Mouse (Mus musculus) G1E (cell line): Measurements from ENCODE around the gene Mmgt2. TPM values are rescaled to one million over a fixed set of nuclear protein-coding genes. Genes with fewer than 3 reads are reported as not detected.

ENCODE experiments used
- ATAC-seq: 2 replicates; pipeline ENCODE4 v1.8.0; 2016; ENCODE audit warnings: mild to moderate bottlenecking; ENCODE audit not compliant: insufficient number of reproducible peaks, poor library complexity, low FRiP score, severe bottlenecking; ENCODE audit errors: extremely low read depth
- DNase-seq: peaks from one replicate; pipeline ENCODE4 v3.0.0; 2012; ENCODE audit warnings: low spot score
- H3K27me3 ChIP-seq: 2 replicates; pipeline ENCODE4 v1.6.1; 2012; ENCODE audit warnings: mild to moderate bottlenecking, low read length, inconsistent platforms; ENCODE audit not compliant: insufficient read depth
- H3K36me3 ChIP-seq: replicated peaks from 2 replicates; pipeline ENCODE3; 2012; ENCODE audit warnings: mild to moderate bottlenecking, inconsistent platforms
- H3K4me1 ChIP-seq: 2 replicates; pipeline ENCODE4 v1.6.1; 2012; ENCODE audit warnings: low read depth, low read length, inconsistent platforms, mixed read lengths; ENCODE audit not compliant: insufficient read depth
- H3K4me3 ChIP-seq: 2 replicates; pipeline ENCODE4 v1.5.1; 2012; ENCODE audit warnings: low read depth, mild to moderate bottlenecking, inconsistent platforms, low read length, moderate library complexity, mixed read lengths
- H3K9me3 ChIP-seq: replicated peaks from 2 replicates; pipeline ENCODE4 v1.6.1; 2012; ENCODE audit warnings: inconsistent platforms
- CTCF ChIP-seq: IDR thresholded peaks from 2 replicates; pipeline ENCODE4 v1.5.1; 2012; ENCODE audit warnings: low read depth, low read length, inconsistent platforms, mixed read lengths
- GATA1 ChIP-seq: IDR thresholded peaks from 2 replicates; pipeline ENCODE4 v1.6.1; 2012; ENCODE audit warnings: borderline replicate concordance, low read length, inconsistent platforms, mixed read lengths
- GATA2 ChIP-seq: IDR thresholded peaks from 2 replicates; pipeline ENCODE4 v1.6.1; 2012; ENCODE audit warnings: low read depth, low read length, inconsistent platforms, borderline replicate concordance
- POLR2AphosphoS5 ChIP-seq: IDR thresholded peaks from 2 replicates; pipeline ENCODE4 v1.6.1; 2012; ENCODE audit warnings: low read depth, low read length, inconsistent platforms; ENCODE audit not compliant: insufficient replicate concordance
- TAL1 ChIP-seq: conservative IDR thresholded peaks from 2 replicates; pipeline ENCODE4 v1.6.1; 2012; ENCODE audit warnings: low read depth, low read length, inconsistent platforms, mixed read lengths
- polyA plus RNA-seq: library from polyadenylated mRNA; stranded (reverse); fragments of >175 nt; gene quantifications from 2 replicates; pipeline ENCODE4 v1.2.3, GENCODE M21; 2012
- total RNA-seq, 2 experiments: library from RNA; stranded (forward) in 1 of 2; stranded (reverse) in 1 of 2; fragments of 200-1000 nt in 1 of 2; fragments of >200 nt in 1 of 2; fragmentation: Nextera tagmentation in 1 of 2; gene quantifications; 2 replicates each; pipeline ENCODE4 v1.2.3; 2014 to 2017

Gene Mmgt2
- total and polyA plus RNA-seq, 3 experiments = 7.9 to 24.3 (median 8.2) TPM

- ATAC-seq = no peak
- Histone ChIP-seq H3K27me3 (no peaks in the 10 kb centered on the region), H3K4me3 (peak overlapping the region; percentile 90), H3K36me3 (peaks cover 84% of the 10 kb centered on the region), H3K9me3 (no peaks in the 10 kb centered on the region), H3K4me1 (peaks cover 54% of the 10 kb centered on the region)
- DNase-seq = no peak
- no peak for TF ChIP-seq TAL1
- TF ChIP-seq POLR2AphosphoS5 = 0 out of 2 replicates have a peak, but pooled peaks have one; percentile 74
Measured at GRCm38 (mm10) chr11:62604886-62605618, 43.4 kb upstream of the Mmgt2 start.

- ATAC-seq = no peak
- H3K27me3 ChIP-seq = no peaks in the 10 kb centered on the region
- H3K4me3 ChIP-seq = peak overlapping the region; percentile 90; the same call in 1 of the 2 replicates
- peaks cover 78% of the 10 kb centered on the region for H3K36me3 ChIP-seq
- H3K9me3 ChIP-seq = no peaks in the 10 kb centered on the region
- peaks cover 54% of the 10 kb centered on the region for H3K4me1 ChIP-seq
- no peak for DNase-seq
- TF ChIP-seq POLR2AphosphoS5 = no peak
- no peak for TF ChIP-seq TAL1
- no peak for TF ChIP-seq CTCF
- TF ChIP-seq GATA2 = no peak
- no peak for TF ChIP-seq GATA1
Measured at GRCm38 (mm10) chr11:62605619-62606298, 42.7 kb upstream of the Mmgt2 start.

- no peak for DNase-seq
- TF ChIP-seq POLR2AphosphoS5 (peak; percentile 62), GATA1 (no peak)
- no peak for ATAC-seq
- H3K9me3 ChIP-seq = no peaks in the 10 kb centered on the region
- no peaks in the 10 kb centered on the region for H3K27me3 ChIP-seq
- H3K4me3 ChIP-seq = peak overlapping the region; percentile 21; the same call in 1 of the 2 replicates
- peaks cover 70% of the 10 kb centered on the region for H3K36me3 ChIP-seq
- H3K4me1 ChIP-seq = peaks cover 48% of the 10 kb centered on the region
Measured at GRCm38 (mm10) chr11:62606299-62607169, 41.9 kb upstream of the Mmgt2 start.

GRCm38 (mm10) chr11:62607170-62607951 is 41.1 kb upstream of the Mmgt2 start:
- Histone ChIP-seq H3K36me3 (peaks cover 67% of the 10 kb centered on the region), H3K27me3 (peaks cover 4% of the 10 kb centered on the region; the same call in 1 of the 2 replicates), H3K4me1 (peaks cover 41% of the 10 kb centered on the region), H3K9me3 (no peaks in the 10 kb centered on the region), H3K4me3 (no peak overlapping the region; the same call in 1 of the 2 replicates)
- no peak for DNase-seq
- ATAC-seq = no peak
- TF ChIP-seq GATA2 (no peak), POLR2AphosphoS5 (no peak; the same call in 1 of the 2 replicates), CTCF (no peak), GATA1 (no peak), TAL1 (no peak)

GRCm38 (mm10) chr11:62607952-62608201 is 40.6 kb upstream of the Mmgt2 start:
- ATAC-seq (no peak), DNase-seq (no peak)
- TF ChIP-seq GATA1 (no peak), POLR2AphosphoS5 (peak; percentile 29; the same call in 1 of the 2 replicates)
- Histone ChIP-seq H3K9me3 (no peaks in the 10 kb centered on the region), H3K36me3 (peaks cover 65% of the 10 kb centered on the region), H3K4me1 (peaks cover 41% of the 10 kb centered on the region), H3K4me3 (no peak overlapping the region), H3K27me3 (peaks cover 10% of the 10 kb centered on the region)
